Mouse (Mus musculus) heart, adult 2 months (tissue): ENCODE data around the gene Cd63. TPM values are rescaled to one million over a fixed set of nuclear protein-coding genes. Genes with fewer than 3 reads are reported as not detected.

Source experiments
- DNase-seq, 2 experiments: peaks; one replicate each; pipeline ENCODE4 v3.0.0; 2021
- H3K27ac ChIP-seq: fragments of 200-600 bp; 2 replicates; pipeline ENCODE4 v1.8.1; 2022
- H3K27me3 ChIP-seq: fragments of 200-500 bp; 2 replicates; pipeline ENCODE4 v1.6.1; 2012; ENCODE audit warnings: mild to moderate bottlenecking, low read length, inconsistent platforms, mixed read lengths; ENCODE audit not compliant: control insufficient read depth, insufficient read depth
- H3K36me3 ChIP-seq: fragments of 200-500 bp; 2 replicates; pipeline ENCODE4 v1.6.1; 2012; ENCODE audit warnings: low read length, inconsistent platforms; ENCODE audit not compliant: control insufficient read depth, insufficient read depth
- H3K4me1 ChIP-seq: fragments of 200-500 bp; 2 replicates; pipeline ENCODE4 v1.6.1; 2011; ENCODE audit warnings: low read length; ENCODE audit not compliant: control insufficient read depth, insufficient read depth
- H3K4me3 ChIP-seq: fragments of 200-600 bp; 2 replicates; pipeline ENCODE4 v1.8.1; 2022
- H3K79me2 ChIP-seq: fragments of 200-500 bp; replicated peaks from 2 replicates; pipeline ENCODE4 v1.6.1; 2012; ENCODE audit warnings: mild to moderate bottlenecking, inconsistent platforms, low read length, moderate library complexity, mixed read lengths; ENCODE audit not compliant: control insufficient read depth, insufficient read depth
- H3K9ac ChIP-seq: fragments of 200-500 bp; 2 replicates; pipeline ENCODE4 v1.6.1; 2012; ENCODE audit warnings: low read depth, mild to moderate bottlenecking, control low read depth, inconsistent platforms, low read length, mixed read lengths
- CTCF ChIP-seq: fragments of 200-600 bp; IDR thresholded peaks from 2 replicates; pipeline ENCODE4 v1.8.1; 2022; ENCODE audit warnings: antibody characterized with exemption, mild to moderate bottlenecking, moderate library complexity
- EP300 ChIP-seq: fragments of 200-500 bp; IDR thresholded peaks from 2 replicates; pipeline ENCODE4 v1.6.1; 2011; ENCODE audit warnings: low read depth, low read length, control low read depth; ENCODE audit not compliant: insufficient read depth
- POLR2A ChIP-seq: fragments of 200-500 bp; IDR thresholded peaks from 2 replicates; pipeline ENCODE4 v1.6.1; 2011; ENCODE audit warnings: mild to moderate bottlenecking, low read depth, low read length, control low read depth; ENCODE audit not compliant: insufficient read depth
- WGBS: fragments of 180-500 bp; shearing (Covaris S2); methylation state at CpG from one replicate; pipeline ENCODE4 v1.1.7; 2018; 5-methylcytosine and 5-hydroxymethylcytosine counted together
- intact Hi-C: fragments of 180-260 bp; cut with DNase I; formaldehyde crosslinking; loops from one replicate; pipeline ENCODE4 v1.15.1; 2025
- polyA plus RNA-seq: library from polyadenylated mRNA; depleted of rRNA; stranded (reverse); fragments of >200 nt; gene quantifications from 2 replicates; pipeline ENCODE4 v1.2.3, GENCODE M21; 2012
- total RNA-seq, 2 experiments: library from RNA; stranded (reverse); gene quantifications; 2 replicates each; pipeline ENCODE4 v1.2.3; 2021

Cd63 gene
- total and polyA plus RNA-seq, 3 experiments = 83.2 to 156 (median 132) TPM

DNA sequence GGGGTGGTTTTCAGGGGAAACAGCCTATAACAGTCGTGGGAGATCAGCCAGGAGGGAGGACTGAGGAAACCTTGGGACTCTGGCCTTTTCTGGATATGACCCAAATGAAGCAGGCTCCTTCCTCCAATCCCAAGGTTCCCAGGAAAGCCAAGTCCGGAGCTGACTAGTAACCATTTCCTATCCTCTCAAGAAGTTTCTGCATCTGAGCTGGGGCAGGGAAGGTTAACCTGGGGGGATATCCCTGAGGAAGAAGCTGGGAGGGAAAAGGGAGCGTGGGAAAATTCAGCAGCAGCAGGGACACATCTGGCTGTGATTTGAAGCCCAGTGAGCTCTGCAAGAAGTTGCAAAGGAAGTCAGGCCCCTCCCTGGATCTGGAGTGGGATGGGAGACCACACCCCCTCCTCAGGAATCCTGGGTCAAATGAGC lies 20.0 kb downstream of the Cd63 start:
- Histone ChIP-seq H3K4me1 (peaks cover 13% of the 10 kb centered on the region), H3K4me3 (no peak overlapping the region), H3K9ac (peak overlapping the region; percentile 31; the same call in 1 of the 2 replicates), H3K27ac (peak overlapping the region; percentile 98), H3K79me2 (no peaks in the 10 kb centered on the region), H3K36me3 (no peaks in the 10 kb centered on the region), H3K27me3 (no peaks in the 10 kb centered on the region)
- WGBS = 25% methylated on average over 3 of the region's 3 CpGs
- peak; percentile 46 to 60 for DNase-seq
- no peak for TF ChIP-seq CTCF
- peak; percentile 31; the same call in 1 of the 2 replicates for TF ChIP-seq EP300
- intact Hi-C loops = no loop called here

DNA sequence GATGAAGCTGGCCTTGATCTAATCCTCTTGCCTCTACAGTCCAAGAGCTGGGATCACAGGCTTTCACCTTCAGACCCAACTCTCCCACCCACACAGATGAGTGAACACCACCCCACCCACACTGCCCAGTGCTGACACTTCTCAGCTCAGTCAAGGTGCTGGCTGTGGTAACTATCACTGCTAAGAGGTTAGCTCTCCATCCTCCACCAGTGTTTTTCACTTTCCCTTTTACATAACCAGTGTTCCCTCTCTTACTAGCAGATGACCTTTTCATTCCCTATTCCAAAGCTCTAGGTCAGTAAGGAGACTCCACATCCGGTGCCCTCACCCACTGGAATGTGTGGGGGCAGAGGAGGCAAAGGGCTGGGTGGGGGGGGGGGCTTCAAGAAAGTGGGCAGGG lies 20.5 kb downstream of the Cd63 start:
- no peak overlapping the region for H3K9ac ChIP-seq
- TF ChIP-seq EP300 = no peak
- TF ChIP-seq POLR2A = no peak
- TF ChIP-seq CTCF = no peak
- no peaks in the 10 kb centered on the region for H3K27me3 ChIP-seq
- H3K79me2 ChIP-seq = no peaks in the 10 kb centered on the region
- peak overlapping the region; percentile 98; the same call in 1 of the 2 replicates for H3K27ac ChIP-seq
- no peak overlapping the region for H3K4me3 ChIP-seq
- no peak for DNase-seq
- intact Hi-C loops = no loop called here
- peaks cover 13% of the 10 kb centered on the region for H3K4me1 ChIP-seq
- no peaks in the 10 kb centered on the region for H3K36me3 ChIP-seq
- WGBS = 27% methylated on average over 1 of the region's 1 CpGs

DNA sequence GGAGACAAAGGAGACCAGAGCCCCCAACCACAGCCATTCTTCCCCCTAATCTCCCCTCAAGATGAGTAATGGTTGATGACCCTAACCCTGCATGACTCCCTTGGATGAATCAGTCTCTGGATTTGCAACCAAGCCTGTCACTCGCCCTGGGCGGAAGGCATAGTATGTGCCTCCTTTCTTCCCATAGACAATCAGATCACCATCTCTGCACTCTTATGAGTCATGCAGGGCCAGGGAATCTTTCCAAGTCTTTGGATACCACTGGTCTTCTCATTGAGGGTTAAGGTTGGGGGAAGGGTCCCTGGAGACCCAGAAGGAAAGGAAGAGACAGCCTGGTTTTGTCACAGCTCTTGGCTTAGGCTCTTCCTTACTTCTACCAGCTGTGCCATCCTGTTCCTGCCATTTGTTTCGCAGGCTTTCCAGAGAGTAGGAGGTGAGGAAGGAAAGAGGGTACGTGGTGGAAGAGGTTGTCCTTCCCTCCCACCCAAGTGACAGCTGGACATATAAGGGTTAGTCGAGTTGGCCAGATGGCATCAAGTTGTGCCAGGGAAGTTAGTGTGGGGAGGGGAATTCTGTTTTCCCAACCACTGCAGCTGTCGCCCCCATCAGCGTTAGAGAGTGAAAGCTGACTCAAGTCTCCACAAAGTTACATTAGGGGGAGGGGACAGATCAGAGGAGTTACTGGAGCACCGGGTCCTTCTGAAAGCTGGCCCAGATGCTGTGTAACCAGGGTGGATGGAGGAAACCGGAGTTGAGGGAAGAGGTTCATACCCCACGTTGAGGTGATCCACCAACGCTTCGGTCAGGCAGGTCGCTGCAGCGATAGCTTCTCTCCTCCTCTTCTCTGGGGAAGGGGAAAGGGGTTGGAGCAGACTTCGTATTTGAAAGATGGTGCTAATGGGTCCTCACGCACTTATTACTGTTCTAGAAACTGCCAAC lies 21.4 kb downstream of the Cd63 start:
- peak overlapping the region; percentile 98 for H3K27ac ChIP-seq
- TF ChIP-seq POLR2A = no peak
- no peak for TF ChIP-seq CTCF
- no peak for TF ChIP-seq EP300

DNA sequence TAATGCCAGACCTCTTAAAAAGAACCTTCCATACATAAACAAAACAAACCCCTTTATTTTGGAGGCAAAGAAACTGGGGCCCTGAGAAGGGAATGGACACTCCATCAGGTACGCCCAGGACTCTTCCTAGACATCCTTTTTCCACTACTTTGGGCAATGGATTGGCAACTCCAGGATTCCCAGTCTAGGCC lies 21.9 kb downstream of the Cd63 start, which contains the start of gene Rdh5:
Gene Rdh5, minus strand, starts transcription at position 67 of the 191 bp plus-strand sequence.
- Histone ChIP-seq H3K27me3 (no peaks in the 10 kb centered on the region), H3K4me1 (peaks cover 13% of the 10 kb centered on the region), H3K79me2 (no peaks in the 10 kb centered on the region), H3K4me3 (peak within 1 kb of the TSS; percentile 95), H3K27ac (peak within 1 kb of the TSS; percentile 98), H3K9ac (peak within 1 kb of the TSS; percentile 90), H3K36me3 (no peaks in the 10 kb centered on the region)
- DNase-seq = no peak
- intact Hi-C loops = no loop called here
- 16% methylated on average over 1 of the region's 1 CpGs for WGBS
- TF ChIP-seq POLR2A (no peak), EP300 (no peak), CTCF (no peak)

More for the DNA sequence above, 21.4 kb downstream of the Cd63 start:
- Histone ChIP-seq H3K9ac (peak overlapping the region; percentile 47; the same call in 1 of the 2 replicates), H3K4me1 (peaks cover 13% of the 10 kb centered on the region), H3K36me3 (no peaks in the 10 kb centered on the region), H3K4me3 (peak overlapping the region; percentile 95), H3K27me3 (no peaks in the 10 kb centered on the region), H3K79me2 (no peaks in the 10 kb centered on the region)
- WGBS = 44% methylated on average over 16 of the region's 16 CpGs
- intact Hi-C loops = no loop called here
- no peak for DNase-seq

DNA sequence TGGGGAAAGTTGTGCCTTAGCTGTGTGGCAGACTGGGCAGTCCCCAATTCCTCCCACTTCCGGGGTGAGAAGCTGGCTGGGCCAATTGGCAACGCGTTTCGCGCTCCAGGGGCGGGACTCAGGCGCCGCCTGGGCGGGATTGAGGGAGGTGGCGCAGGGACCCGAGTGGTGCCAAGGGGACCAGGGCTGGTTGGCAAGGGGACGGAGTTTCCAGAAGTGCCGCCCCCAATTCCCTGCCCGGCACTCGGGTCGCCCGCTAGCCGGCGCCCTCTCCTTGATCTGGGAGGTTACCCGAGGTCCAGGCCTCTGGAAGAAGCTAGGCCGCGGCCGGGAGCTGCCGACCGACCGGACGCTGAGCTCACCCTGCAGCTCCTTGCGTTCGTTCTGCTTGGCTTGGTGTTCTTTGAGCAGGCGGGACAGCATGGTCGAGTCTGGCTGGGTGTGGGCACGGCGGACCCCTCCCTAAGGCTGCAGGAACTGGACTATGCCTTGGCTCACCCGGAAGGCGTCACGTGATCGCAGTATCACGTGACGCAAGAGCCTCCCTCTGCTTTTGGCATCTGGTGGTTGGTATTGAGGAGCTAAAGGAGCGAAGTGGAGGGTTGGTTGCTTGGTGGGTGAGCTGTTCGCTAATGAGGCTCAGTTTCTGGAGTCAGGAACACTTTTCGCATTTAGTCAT lies 22.4 kb downstream of the Cd63 start:
- H3K4me1 ChIP-seq = peaks cover 13% of the 10 kb centered on the region
- DNase-seq = peak; percentile 96 to 97
- peak overlapping the region; percentile 90 for H3K9ac ChIP-seq
- H3K27me3 ChIP-seq = no peaks in the 10 kb centered on the region
- H3K79me2 ChIP-seq = no peaks in the 10 kb centered on the region
- peak overlapping the region; percentile 95 for H3K4me3 ChIP-seq
- peak overlapping the region; percentile 98 for H3K27ac ChIP-seq
- WGBS = under 1% methylated on average over 42 of the region's 42 CpGs
- intact Hi-C loops = no loop called here
- no peaks in the 10 kb centered on the region for H3K36me3 ChIP-seq
- peak; percentile 71 for TF ChIP-seq CTCF
- peak; percentile 86 for TF ChIP-seq POLR2A
- TF ChIP-seq EP300 = peak; percentile 53

DNA sequence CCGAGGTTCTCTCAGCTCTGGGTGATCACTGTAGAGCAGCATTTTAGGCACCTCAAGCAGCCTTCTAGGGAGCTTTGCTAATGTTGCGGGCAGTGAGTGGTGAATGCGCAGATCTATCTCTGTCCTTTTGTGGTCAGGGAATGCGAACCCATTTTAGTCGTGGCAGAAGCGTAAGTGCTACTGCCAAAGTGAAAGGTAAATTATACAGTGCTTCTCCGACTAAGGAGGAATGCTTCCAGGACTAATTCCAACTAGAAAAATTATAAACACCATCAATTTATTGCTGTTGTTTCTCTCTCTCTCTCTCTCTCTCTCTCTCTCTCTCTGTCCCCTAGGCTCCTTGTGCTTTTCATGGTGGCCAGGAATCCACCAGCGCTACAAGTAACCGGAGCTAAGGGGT lies 23.1 kb downstream of the Cd63 start, which contains the start of gene Bloc1s1:
Gene Bloc1s1, minus strand, starts transcription at position 101 of the 400 bp plus-strand sequence.
- intact Hi-C loops = no loop called here

More for the DNA sequence above, 23.1 kb downstream of the Cd63 start, which contains the start of gene Bloc1s1:
- 41% methylated on average over 9 of the region's 9 CpGs for WGBS
- H3K27me3 ChIP-seq = no peaks in the 10 kb centered on the region
- H3K79me2 ChIP-seq = no peaks in the 10 kb centered on the region
- TF ChIP-seq CTCF (no peak), POLR2A (no peak), EP300 (no peak)
- no peak for DNase-seq
- peak within 1 kb of the TSS; percentile 98 for H3K27ac ChIP-seq
- peaks cover 17% of the 10 kb centered on the region for H3K4me1 ChIP-seq
- H3K4me3 ChIP-seq = peak within 1 kb of the TSS; percentile 95
- no peaks in the 10 kb centered on the region for H3K36me3 ChIP-seq
- peak within 1 kb of the TSS; percentile 90 for H3K9ac ChIP-seq
